Mouse (Mus musculus): ENCODE measurements around the gene Lgi1. TPM values are rescaled to one million over a fixed set of nuclear protein-coding genes. Genes with fewer than 3 reads are reported as not detected.

Lgi1 gene
- polyA plus RNA-seq, 1 experiment from 2014 or later: 2.8 TPM

DNA sequence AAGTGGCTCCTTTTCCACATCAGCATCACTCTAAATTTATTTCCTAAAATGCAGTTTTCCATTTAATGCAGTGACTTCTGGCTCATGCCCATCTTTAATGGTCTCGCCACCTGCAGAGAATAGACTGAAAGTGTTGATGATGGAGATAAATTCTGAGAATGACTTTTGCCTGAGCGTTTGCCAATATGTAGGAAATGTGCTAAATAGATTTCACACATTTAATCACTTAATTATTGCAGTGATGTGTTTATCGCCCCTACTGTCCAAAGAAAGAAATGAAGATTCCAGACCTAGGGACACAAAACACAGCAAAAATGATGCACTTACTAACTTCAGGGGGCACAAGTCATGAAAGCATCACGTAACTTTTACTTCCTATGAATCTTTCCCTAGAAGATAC, 54.8 kb downstream of the Lgi1 start:
- no peak overlapping the region for H3K27ac ChIP-seq (replicated peaks)
- no peak overlapping the region for H3K4me3 ChIP-seq
- peaks cover 5% of the 10 kb centered on the region; the same call in 1 of the 2 replicates for H3K9me3 ChIP-seq (replicated peaks)
- peaks cover 8% of the 10 kb centered on the region for H3K4me1 ChIP-seq
- no peaks in the 10 kb centered on the region for H3K36me3 ChIP-seq
- WGBS: 91% methylated on average over 4 of the region's 4 CpGs
- no peak for DNase-seq (ENCODE audit: low spot score)
- H3K27me3 ChIP-seq (ENCODE audit: low read depth, poor library complexity, severe bottlenecking): no peaks in the 10 kb centered on the region

DNA sequence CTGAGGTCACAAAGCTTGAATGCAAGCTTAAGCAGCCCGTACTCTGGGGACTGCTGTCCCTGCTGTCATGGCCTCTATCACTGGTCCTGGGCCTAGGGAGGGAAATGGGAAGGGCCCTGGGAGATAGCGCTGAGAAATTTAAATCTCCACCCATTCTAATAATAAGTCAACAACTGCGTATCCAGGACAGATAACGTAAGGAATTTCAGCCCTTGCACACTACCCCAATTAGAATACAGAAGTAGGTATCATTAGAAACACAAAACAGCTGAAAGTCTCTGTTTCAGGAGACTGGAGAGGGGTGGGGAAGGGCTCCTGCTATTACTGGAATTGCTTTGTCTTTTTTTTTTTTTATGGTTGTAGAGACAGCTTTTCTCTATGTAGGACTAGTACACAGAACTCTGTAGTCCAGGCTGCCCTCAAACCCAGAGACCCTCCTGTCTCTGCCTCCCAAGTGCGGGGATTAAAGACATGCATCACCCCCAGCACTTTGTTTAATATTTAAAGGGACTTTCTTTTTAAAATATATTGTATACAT, 56.4 kb downstream of the Lgi1 start:
- no peak overlapping the region for H3K4me3 ChIP-seq
- H3K27ac ChIP-seq (replicated peaks): no peak overlapping the region
- H3K9me3 ChIP-seq (replicated peaks): peaks cover 4% of the 10 kb centered on the region; the same call in 1 of the 2 replicates
- H3K36me3 ChIP-seq: no peaks in the 10 kb centered on the region
- no peaks in the 10 kb centered on the region for H3K27me3 ChIP-seq (ENCODE audit: low read depth, poor library complexity, severe bottlenecking)
- H3K4me1 ChIP-seq: peaks cover 23% of the 10 kb centered on the region
- WGBS: 83% methylated on average over 5 of the region's 5 CpGs
- no peak for DNase-seq (ENCODE audit: low spot score)

DNA sequence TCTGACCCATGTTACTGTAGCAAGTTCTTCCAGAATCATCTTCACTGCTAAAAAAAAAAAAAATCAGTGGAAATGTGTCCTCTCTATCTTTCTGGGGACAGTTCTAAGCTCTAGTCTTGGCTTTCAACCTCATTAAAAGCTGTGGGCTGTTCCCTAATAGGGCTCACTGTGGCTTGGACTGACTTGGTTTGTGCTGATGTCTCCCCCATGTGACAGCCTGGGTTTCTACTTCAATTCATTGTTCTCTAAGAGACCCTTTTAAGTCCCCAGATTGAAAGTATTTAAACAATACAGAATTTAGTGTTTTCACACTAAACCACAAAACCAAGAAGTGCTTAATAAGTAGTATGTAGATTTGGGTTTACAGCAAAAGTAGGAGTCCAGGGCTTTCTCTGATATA, 59.4 kb downstream of the Lgi1 start:
- H3K27ac ChIP-seq (replicated peaks): peak overlapping the region; percentile 72
- H3K27me3 ChIP-seq (ENCODE audit: low read depth, poor library complexity, severe bottlenecking): no peaks in the 10 kb centered on the region
- no peak overlapping the region for H3K4me3 ChIP-seq
- no peaks in the 10 kb centered on the region for H3K36me3 ChIP-seq
- no peak for DNase-seq (ENCODE audit: low spot score)
- H3K9me3 ChIP-seq (replicated peaks): no peaks in the 10 kb centered on the region
- H3K4me1 ChIP-seq: peaks cover 30% of the 10 kb centered on the region

DNA sequence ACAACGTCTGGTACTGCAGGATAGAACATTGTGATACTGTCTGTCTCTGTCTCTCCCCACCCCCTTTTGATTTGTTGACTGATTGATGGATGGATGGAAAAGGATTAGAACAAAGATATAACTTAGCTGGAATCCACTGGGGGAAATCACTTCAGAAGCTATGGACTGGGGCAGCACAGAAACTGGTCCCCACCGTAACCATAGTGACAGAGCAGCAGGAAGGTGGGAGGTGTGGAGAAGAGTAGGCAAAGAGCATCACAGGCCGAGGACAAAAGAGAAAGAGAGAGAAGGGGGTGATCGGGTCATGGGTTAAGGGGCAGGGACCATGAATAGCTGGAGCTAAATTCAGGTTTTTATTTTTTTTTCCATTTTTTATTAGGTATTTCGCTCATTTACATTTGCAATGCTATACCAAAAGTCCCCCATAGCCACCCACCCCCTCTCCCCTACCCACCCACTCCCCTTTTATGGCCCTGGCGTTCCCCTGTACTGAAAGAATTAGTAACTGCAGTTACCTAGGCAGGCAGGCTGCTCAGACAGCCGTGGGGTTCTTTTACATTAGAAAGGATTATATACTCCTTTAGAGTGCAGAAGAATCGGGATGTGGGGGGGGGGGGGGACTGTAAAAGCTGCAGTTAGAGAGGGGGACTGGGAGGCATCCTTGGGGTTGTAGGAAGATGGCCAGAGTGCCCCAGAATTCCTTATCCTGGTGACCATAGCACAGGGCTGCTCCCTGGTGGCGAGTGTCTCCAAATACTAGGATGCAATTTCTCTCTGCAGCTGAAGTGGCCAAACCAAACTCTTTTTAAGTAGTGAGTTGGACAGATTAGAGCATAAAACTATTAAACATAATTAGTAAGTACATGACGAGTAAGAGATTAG, 60.1 kb downstream of the Lgi1 start:
- Histone ChIP-seq H3K27ac (replicated peaks) (peak overlapping the region; percentile 72), H3K4me1 (peaks cover 30% of the 10 kb centered on the region), H3K36me3 (no peaks in the 10 kb centered on the region), H3K9me3 (replicated peaks) (no peaks in the 10 kb centered on the region), H3K4me3 (no peak overlapping the region), H3K27me3 (ENCODE audit: low read depth, poor library complexity, severe bottlenecking) (no peaks in the 10 kb centered on the region)
- 24% methylated on average over 10 of the region's 10 CpGs for WGBS
- peak; percentile 54 for DNase-seq (ENCODE audit: low spot score)

DNA sequence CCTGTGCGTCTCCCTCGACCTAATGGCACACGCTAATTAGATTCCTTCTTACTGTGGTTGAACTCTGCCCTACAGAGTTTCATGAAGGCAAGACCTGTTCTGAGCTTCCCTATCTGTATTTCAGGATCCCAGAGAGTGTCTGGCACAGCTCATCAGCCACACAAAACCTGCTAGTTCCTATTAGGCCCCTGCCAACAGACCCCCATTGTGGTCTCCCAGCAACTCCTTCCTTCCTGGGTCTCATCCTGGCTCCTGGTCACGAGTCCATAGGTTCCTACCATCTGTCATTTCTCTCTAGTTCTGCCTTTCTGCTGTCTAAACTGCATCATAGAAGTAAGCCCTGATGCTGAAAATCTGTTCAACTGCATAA, 60.7 kb downstream of the Lgi1 start:
- no peak for DNase-seq (ENCODE audit: low spot score)
- Histone ChIP-seq H3K27me3 (ENCODE audit: low read depth, poor library complexity, severe bottlenecking) (no peaks in the 10 kb centered on the region), H3K4me3 (no peak overlapping the region), H3K9me3 (replicated peaks) (no peaks in the 10 kb centered on the region), H3K27ac (replicated peaks) (peak overlapping the region; percentile 72), H3K4me1 (peaks cover 30% of the 10 kb centered on the region), H3K36me3 (no peaks in the 10 kb centered on the region)
- 50% methylated on average over 4 of the region's 4 CpGs for WGBS

DNA sequence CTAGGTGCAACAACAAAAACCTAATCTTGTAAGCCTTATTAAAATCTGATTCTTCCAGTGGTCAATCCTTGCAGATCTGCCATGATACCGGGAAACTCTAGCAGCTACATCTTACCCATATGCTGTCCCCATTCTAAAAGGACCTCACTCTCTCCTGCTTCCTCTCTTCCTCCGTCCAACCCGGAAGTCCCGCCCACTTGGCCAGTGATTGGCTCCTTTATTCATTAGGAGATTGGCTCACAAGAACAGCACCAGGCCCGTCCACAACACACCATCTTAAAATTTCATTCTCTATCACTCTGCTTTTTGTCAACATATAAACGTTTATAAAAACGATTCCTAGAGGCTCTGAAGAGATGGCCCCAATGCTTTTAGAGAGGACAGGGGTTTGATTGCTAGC, 61.5 kb downstream of the Lgi1 start:
- Histone ChIP-seq H3K27ac (replicated peaks) (0 out of 2 replicates have a peak overlapping the region, but pooled peaks have one; percentile 10), H3K4me1 (peaks cover 30% of the 10 kb centered on the region), H3K27me3 (ENCODE audit: low read depth, poor library complexity, severe bottlenecking) (no peaks in the 10 kb centered on the region), H3K9me3 (replicated peaks) (no peaks in the 10 kb centered on the region), H3K36me3 (no peaks in the 10 kb centered on the region), H3K4me3 (no peak overlapping the region)
- no peak for DNase-seq (ENCODE audit: low spot score)
- WGBS: 92% methylated on average over 7 of the region's 7 CpGs

DNA sequence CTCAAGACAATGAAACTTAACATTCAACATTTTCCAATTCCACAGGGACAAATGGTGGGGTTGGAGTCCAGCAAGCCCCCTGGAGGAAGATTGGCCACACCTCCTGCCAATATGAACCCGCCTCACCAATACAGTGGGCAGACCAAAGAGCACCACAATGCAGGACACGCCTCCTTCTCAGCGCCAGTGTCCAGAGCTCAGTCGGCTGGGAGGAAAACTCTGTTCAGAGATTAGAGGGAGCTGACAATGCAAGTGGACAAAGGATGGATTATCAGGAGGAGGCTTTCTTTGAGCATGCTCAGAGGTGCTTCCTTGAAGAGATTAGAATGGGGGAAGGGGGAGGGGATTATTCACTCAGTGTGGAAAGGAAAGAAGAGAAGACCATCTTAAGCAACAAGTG, 62.7 kb downstream of the Lgi1 start:
- H3K4me3 ChIP-seq: no peak overlapping the region
- 27% methylated on average over 4 of the region's 4 CpGs for WGBS
- H3K36me3 ChIP-seq: no peaks in the 10 kb centered on the region
- DNase-seq (ENCODE audit: low spot score): peak; percentile 75
- no peaks in the 10 kb centered on the region for H3K9me3 ChIP-seq (replicated peaks)
- H3K27ac ChIP-seq (replicated peaks): peak overlapping the region; percentile 69
- H3K4me1 ChIP-seq: peaks cover 30% of the 10 kb centered on the region
- no peaks in the 10 kb centered on the region for H3K27me3 ChIP-seq (ENCODE audit: low read depth, poor library complexity, severe bottlenecking)

DNA sequence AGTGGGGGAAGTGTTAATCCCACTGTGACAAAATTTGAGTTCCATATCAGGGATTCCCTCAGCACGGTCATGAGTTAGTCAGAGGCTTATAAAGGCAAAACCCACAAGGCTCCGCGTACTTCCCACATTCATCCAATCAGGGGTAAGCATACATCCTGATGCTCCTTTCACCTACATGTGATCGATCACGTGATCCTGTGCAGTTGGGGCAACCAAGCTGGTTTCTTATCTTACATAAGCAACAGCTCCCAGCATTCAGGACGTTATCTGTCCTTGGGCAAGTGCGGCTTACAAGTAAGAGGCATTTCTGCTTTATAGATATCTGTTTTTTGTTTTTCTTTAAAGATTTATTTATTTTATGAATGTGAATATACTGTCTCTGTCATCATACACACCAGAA, 63.7 kb downstream of the Lgi1 start:
- H3K36me3 ChIP-seq: no peaks in the 10 kb centered on the region
- peaks cover 30% of the 10 kb centered on the region for H3K4me1 ChIP-seq
- H3K9me3 ChIP-seq (replicated peaks): no peaks in the 10 kb centered on the region
- no peak overlapping the region for H3K27ac ChIP-seq (replicated peaks)
- WGBS: 92% methylated on average over 7 of the region's 7 CpGs
- no peak overlapping the region for H3K4me3 ChIP-seq
- no peak for DNase-seq (ENCODE audit: low spot score)
- no peaks in the 10 kb centered on the region for H3K27me3 ChIP-seq (ENCODE audit: low read depth, poor library complexity, severe bottlenecking)

DNA sequence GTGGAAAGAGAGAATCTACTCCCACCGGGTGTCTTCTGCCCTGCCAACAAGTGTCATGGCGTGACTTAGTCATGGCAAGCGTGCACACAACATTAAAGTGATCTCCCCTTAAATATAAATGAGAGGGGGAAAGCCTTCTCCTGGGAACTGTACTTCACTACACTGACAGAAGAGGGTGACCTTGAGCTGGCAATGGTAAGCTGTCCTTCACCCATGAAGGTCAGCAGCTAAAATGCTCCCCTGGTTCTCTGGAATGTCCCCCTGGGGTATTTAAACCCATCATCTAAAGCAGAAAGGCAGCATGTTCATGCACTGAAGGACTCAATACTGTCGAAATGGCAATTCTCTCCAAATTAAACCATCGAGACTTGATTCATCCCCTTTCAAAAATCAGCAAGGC, 64.9 kb downstream of the Lgi1 start:
- H3K27ac ChIP-seq (replicated peaks): no peak overlapping the region
- no peaks in the 10 kb centered on the region for H3K36me3 ChIP-seq
- H3K4me1 ChIP-seq: peaks cover 21% of the 10 kb centered on the region
- H3K27me3 ChIP-seq (ENCODE audit: low read depth, poor library complexity, severe bottlenecking): no peaks in the 10 kb centered on the region
- 92% methylated on average over 5 of the region's 5 CpGs for WGBS
- no peak overlapping the region for H3K4me3 ChIP-seq
- no peak for DNase-seq (ENCODE audit: low spot score)
- H3K9me3 ChIP-seq (replicated peaks): no peaks in the 10 kb centered on the region

DNA sequence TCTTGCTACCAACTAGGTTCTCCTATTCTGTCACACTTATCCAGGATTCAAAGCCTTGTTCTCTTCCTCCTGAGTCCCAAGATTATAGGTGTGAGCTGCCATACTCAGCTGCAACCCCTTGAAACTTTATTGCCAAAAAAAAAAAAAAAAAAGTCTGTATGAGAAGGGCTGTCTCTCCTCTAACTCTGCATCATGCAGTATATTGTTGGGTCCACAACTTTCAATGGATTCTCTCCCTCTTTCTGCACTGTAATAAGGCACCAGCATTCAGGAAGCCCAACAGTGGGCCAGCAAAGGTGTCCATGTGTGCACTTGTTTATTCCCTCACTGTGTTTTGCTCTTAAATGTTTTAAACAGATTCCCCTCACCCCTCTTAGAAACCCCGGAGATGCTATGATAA, 66.7 kb downstream of the Lgi1 start:
- Histone ChIP-seq H3K4me1 (peaks cover 7% of the 10 kb centered on the region), H3K36me3 (no peaks in the 10 kb centered on the region), H3K9me3 (replicated peaks) (no peaks in the 10 kb centered on the region), H3K27ac (replicated peaks) (no peak overlapping the region), H3K27me3 (ENCODE audit: low read depth, poor library complexity, severe bottlenecking) (no peaks in the 10 kb centered on the region), H3K4me3 (no peak overlapping the region)
- DNase-seq (ENCODE audit: low spot score): no peak
- WGBS: 83% methylated on average over 1 of the region's 1 CpGs

DNA sequence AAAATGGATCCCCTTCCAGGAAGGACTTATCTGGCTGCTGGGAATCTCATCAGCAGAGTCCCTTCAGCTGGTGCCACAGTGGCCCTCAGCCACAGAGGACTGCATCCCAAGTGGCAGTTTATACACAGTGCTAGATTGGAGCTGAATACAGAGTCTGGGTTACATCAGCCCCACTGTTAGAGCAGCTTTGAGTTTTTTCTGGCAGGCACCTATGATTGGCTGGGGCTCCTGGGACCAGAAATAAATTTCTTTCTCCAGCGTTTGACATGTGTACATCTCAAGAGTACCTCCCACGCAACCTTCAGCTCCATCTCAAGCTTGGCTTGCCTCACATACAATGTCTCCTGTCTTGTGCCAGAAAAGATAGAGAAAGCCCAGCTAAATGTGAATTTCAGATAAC, 67.9 kb downstream of the Lgi1 start:
- H3K9me3 ChIP-seq (replicated peaks): no peaks in the 10 kb centered on the region
- no peak for DNase-seq (ENCODE audit: low spot score)
- H3K4me3 ChIP-seq: no peak overlapping the region
- no peaks in the 10 kb centered on the region for H3K36me3 ChIP-seq
- WGBS: 87% methylated on average over 2 of the region's 2 CpGs
- no peak overlapping the region for H3K27ac ChIP-seq (replicated peaks)
- H3K27me3 ChIP-seq (ENCODE audit: low read depth, poor library complexity, severe bottlenecking): no peaks in the 10 kb centered on the region
- H3K4me1 ChIP-seq: peaks cover under 1% of the 10 kb centered on the region

DNA sequence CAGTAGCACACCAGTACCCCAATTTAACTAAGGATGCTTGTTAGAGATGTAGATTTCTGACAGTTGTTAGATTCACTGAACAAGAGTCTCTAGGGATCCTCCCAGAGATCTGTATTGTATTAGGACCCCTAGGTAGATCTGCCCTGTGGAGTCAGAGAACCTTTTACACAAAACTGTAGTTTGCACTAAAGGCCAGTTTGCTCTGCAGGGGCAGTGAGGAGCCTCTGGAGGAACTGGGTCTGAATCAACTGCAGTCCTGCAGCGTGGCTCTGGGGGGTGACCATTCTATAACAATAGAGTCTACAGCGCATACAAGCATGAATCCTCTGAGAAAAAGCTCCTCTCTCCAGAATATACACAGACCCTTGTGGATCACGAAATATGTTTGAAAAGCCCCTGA, 68.5 kb downstream of the Lgi1 start:
- WGBS: 52% methylated on average over 3 of the region's 3 CpGs
- no peak overlapping the region for H3K4me3 ChIP-seq
- no peaks in the 10 kb centered on the region for H3K4me1 ChIP-seq

DNA sequence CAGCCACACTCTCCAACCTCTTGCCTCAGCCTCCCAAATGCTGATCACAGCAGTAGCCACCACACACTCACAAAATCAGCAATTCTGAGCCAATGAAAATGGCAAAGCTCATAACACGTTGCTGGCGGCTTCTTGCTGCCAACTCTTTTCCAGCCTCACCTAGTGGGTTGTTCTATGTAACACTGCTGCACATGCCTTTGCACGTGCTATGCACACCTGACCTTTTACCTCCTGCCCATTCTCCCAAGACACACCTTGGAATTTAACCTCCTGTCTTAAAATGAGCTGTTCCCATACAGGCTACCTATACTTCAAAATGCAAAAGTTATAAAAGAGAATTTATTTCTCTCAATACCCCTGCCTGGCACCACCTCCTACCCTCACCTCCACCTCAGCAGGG, 72.2 kb downstream of the Lgi1 start:
- H3K4me3 ChIP-seq: no peak overlapping the region
- WGBS: 82% methylated on average over 3 of the region's 3 CpGs
- no peaks in the 10 kb centered on the region for H3K27me3 ChIP-seq (ENCODE audit: low read depth, poor library complexity, severe bottlenecking)
- H3K36me3 ChIP-seq: no peaks in the 10 kb centered on the region
- H3K27ac ChIP-seq (replicated peaks): no peak overlapping the region
- H3K4me1 ChIP-seq: no peaks in the 10 kb centered on the region
- H3K9me3 ChIP-seq (replicated peaks): no peaks in the 10 kb centered on the region
- no peak for DNase-seq (ENCODE audit: low spot score)

More for the DNA sequence above, 68.5 kb downstream of the Lgi1 start:
- Histone ChIP-seq H3K9me3 (replicated peaks) (no peaks in the 10 kb centered on the region), H3K27ac (replicated peaks) (no peak overlapping the region), H3K36me3 (no peaks in the 10 kb centered on the region), H3K27me3 (ENCODE audit: low read depth, poor library complexity, severe bottlenecking) (no peaks in the 10 kb centered on the region)
- DNase-seq (ENCODE audit: low spot score): no peak

All from midbrain, embryonic 10.5 days (tissue).